Mouse (Mus musculus): ENCODE results near the gene Baiap2.

GRCm38 (mm10) chr11:120053846-120054245 lies 111.3 kb downstream of the Baiap2 start:
- TF ChIP-seq CTCF (IDR thresholded peaks at IDR 0.05; ENCODE audit: control insufficient read depth, insufficient read depth, insufficient read length) (no peak), MAX (IDR thresholded peaks at IDR 0.05) (no peak), USF1 (IDR thresholded peaks at IDR 0.05; ENCODE audit: low read depth) (no peak), MYOG (IDR thresholded peaks at IDR 0.05; ENCODE audit: control insufficient read depth, extremely low read depth, insufficient read length) (no peak)
